Mouse (Mus musculus): ENCODE measurements at regions not wholly inside any gene's neighbourhood (a gene's known extent, or its start where the extent isn't known, plus 50 kb on each side); places are given as distances from the start of the nearest gene placed in this dataset.

GRCm38 (mm10) chr8:8938536-8938935 lies 248.2 kb upstream of the Arglu1 start:
- DNase-seq (ENCODE audit: low spot score): no peak
- Histone ChIP-seq H3K27ac (replicated peaks) (no peak overlapping the region), H3K36me3 (replicated peaks) (no peaks in the 10 kb centered on the region), H3K27me3 (replicated peaks; ENCODE audit: low read depth, poor library complexity, severe bottlenecking) (no peaks in the 10 kb centered on the region), H3K4me3 (no peak overlapping the region), H3K9me3 (no peaks in the 10 kb centered on the region), H3K4me1 (peaks cover 5% of the 10 kb centered on the region)
- 87% methylated on average over 7 of the region's 7 CpGs for WGBS

- H3K36me3 ChIP-seq (replicated peaks): no peaks in the 10 kb centered on the region
- WGBS: 79% methylated on average over 3 of the region's 3 CpGs
Measured at GRCm38 (mm10) chr8:8932466-8932865, 242.1 kb upstream of the Arglu1 start.

GRCm38 (mm10) chr8:8931746-8932145 lies 241.4 kb upstream of the Arglu1 start:
- no peaks in the 10 kb centered on the region for H3K9me3 ChIP-seq
- no peak overlapping the region for H3K4me3 ChIP-seq
- WGBS: 82% methylated on average over 6 of the region's 6 CpGs
- H3K27me3 ChIP-seq (replicated peaks; ENCODE audit: low read depth, poor library complexity, severe bottlenecking): no peaks in the 10 kb centered on the region
- H3K36me3 ChIP-seq (replicated peaks): no peaks in the 10 kb centered on the region
- peaks cover 7% of the 10 kb centered on the region for H3K4me1 ChIP-seq
- no peak overlapping the region for H3K27ac ChIP-seq (replicated peaks)
- DNase-seq (ENCODE audit: low spot score): no peak

More at GRCm38 (mm10) chr8:8932466-8932865, 242.1 kb upstream of the Arglu1 start:
- no peak overlapping the region for H3K4me3 ChIP-seq
- no peak overlapping the region; the same call in 1 of the 2 replicates for H3K27ac ChIP-seq (replicated peaks)
- no peaks in the 10 kb centered on the region for H3K27me3 ChIP-seq (replicated peaks; ENCODE audit: low read depth, poor library complexity, severe bottlenecking)
- no peak for DNase-seq (ENCODE audit: low spot score)
- peaks cover 7% of the 10 kb centered on the region for H3K4me1 ChIP-seq
- no peaks in the 10 kb centered on the region for H3K9me3 ChIP-seq

GRCm38 (mm10) chr8:8928074-8928862 lies 237.9 kb upstream of the Arglu1 start:
- H3K27me3 ChIP-seq (replicated peaks; ENCODE audit: low read depth, poor library complexity, severe bottlenecking): no peaks in the 10 kb centered on the region
- WGBS: 87% methylated on average over 18 of the region's 18 CpGs

DNA sequence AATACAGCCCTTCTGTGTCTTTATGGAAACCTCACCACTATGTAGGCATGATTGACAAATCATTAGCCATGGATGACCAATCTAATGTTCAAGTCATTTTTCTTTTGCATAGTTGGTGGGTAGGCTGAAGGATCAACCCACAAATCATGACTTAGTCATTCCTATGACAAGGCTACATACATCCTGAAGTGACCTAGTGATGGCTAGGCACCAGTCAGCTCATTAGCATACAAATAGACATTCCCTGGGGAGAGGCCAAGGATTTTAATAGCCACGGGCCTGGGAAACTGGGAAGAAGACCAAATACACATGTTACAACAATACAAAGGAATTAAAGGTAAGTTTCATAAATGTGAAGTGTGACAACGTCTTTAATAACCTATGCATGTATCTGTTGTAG lies 231.1 kb upstream of the Arglu1 start:
- 61% methylated on average over 2 of the region's 2 CpGs for WGBS
- Histone ChIP-seq H3K9me3 (no peaks in the 10 kb centered on the region), H3K36me3 (replicated peaks) (no peaks in the 10 kb centered on the region), H3K4me3 (no peak overlapping the region), H3K27ac (replicated peaks) (no peak overlapping the region), H3K4me1 (peaks cover 13% of the 10 kb centered on the region), H3K27me3 (replicated peaks; ENCODE audit: low read depth, poor library complexity, severe bottlenecking) (no peaks in the 10 kb centered on the region)
- DNase-seq (ENCODE audit: low spot score): no peak

More at GRCm38 (mm10) chr8:8928074-8928862, 237.9 kb upstream of the Arglu1 start:
- Histone ChIP-seq H3K9me3 (no peaks in the 10 kb centered on the region), H3K4me1 (peaks cover 7% of the 10 kb centered on the region), H3K27ac (replicated peaks) (no peak overlapping the region), H3K4me3 (no peak overlapping the region), H3K36me3 (replicated peaks) (no peaks in the 10 kb centered on the region)
- DNase-seq (ENCODE audit: low spot score): no peak

DNA sequence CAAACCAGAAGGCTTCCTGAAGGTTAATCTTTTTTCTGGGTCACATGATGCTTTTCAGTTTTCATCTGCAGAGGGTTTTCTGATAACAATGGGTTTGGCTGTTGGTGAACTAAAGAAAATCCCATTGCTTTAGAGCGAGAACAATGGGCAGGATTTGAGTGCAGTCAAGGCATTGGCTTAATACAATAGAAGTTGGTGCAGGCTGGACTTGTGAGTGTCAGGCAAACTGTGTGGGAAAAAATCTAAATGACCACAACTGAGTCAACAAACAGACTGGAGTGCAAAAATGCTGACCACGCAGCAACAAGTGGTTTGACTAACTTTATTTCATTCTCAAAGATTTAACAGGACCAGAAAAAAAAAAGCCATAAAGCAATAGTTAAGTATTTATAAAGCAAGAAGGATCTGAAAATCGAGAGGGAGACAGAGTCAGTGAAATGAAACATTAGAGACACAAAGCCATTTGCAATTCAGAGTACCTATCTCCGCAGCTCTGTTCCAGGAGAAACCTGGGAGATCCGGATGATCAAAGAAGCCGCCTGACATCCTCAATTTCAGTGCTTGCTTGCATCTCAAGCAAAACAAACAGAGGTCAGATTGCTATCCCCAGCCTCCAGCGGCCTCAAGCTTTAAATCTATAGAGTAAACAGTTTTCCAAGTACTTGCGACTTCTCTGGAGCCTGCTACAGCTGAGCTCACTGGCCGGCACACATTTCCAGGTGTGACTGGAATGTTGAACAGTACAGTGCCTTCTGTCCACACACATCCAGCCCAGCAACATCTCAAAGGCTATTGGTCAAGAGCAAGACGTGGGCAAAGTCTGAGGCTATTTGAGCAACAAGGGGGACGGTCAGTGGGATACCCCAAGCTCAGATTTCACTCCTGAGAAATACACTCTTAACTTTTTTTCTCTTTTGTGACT lies 229.5 kb upstream of the Arglu1 start:
- Histone ChIP-seq H3K4me3 (no peak overlapping the region), H3K27me3 (replicated peaks; ENCODE audit: low read depth, poor library complexity, severe bottlenecking) (no peaks in the 10 kb centered on the region), H3K4me1 (peaks cover 13% of the 10 kb centered on the region), H3K36me3 (replicated peaks) (no peaks in the 10 kb centered on the region), H3K9me3 (peaks cover 7% of the 10 kb centered on the region), H3K27ac (replicated peaks) (peak overlapping the region; percentile 20)
- WGBS: 24% methylated on average over 11 of the region's 11 CpGs
- DNase-seq (ENCODE audit: low spot score): peak; percentile 23

- H3K4me3 ChIP-seq: no peak overlapping the region
- peak overlapping the region; percentile 24; the same call in 1 of the 2 replicates for H3K27ac ChIP-seq (replicated peaks)
- H3K4me1 ChIP-seq: peaks cover 13% of the 10 kb centered on the region
- DNase-seq (ENCODE audit: low spot score): no peak
- WGBS: 72% methylated on average over 9 of the region's 9 CpGs
- no peaks in the 10 kb centered on the region for H3K36me3 ChIP-seq (replicated peaks)
- no peaks in the 10 kb centered on the region for H3K27me3 ChIP-seq (replicated peaks; ENCODE audit: low read depth, poor library complexity, severe bottlenecking)
- H3K9me3 ChIP-seq: peaks cover 13% of the 10 kb centered on the region
Measured at GRCm38 (mm10) chr8:8919040-8919439, 228.7 kb upstream of the Arglu1 start.

- Histone ChIP-seq H3K27me3 (replicated peaks; ENCODE audit: low read depth, poor library complexity, severe bottlenecking) (no peaks in the 10 kb centered on the region), H3K9me3 (no peaks in the 10 kb centered on the region), H3K4me1 (no peaks in the 10 kb centered on the region), H3K27ac (replicated peaks) (no peak overlapping the region), H3K4me3 (no peak overlapping the region), H3K36me3 (replicated peaks) (no peaks in the 10 kb centered on the region)
- DNase-seq (ENCODE audit: low spot score): no peak
- WGBS: 76% methylated on average over 7 of the region's 7 CpGs
Measured at GRCm38 (mm10) chr8:8907478-8908165, 217.3 kb upstream of the Arglu1 start.

DNA sequence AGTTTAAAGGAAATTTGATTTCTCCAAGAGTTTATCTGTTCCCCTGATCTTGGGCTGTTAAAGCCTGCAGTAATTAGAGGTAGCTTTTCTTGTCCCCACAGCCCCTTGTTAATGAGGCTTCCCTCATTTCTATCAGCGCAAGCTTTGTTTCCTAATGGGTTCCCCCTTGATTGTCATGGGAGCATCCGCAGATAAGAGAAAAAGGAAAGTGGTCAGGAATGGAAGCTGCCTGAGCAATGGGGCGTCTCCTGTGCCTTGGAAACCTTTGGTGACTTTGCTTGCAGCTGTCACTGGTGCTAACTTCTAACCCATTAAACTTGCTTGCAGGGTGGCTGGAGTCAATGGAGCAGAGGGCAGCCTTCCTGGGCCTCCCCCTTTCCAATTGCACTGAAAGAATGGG lies 202.7 kb upstream of the Arglu1 start:
- no peak overlapping the region for H3K27ac ChIP-seq (replicated peaks)
- no peaks in the 10 kb centered on the region for H3K4me1 ChIP-seq
- DNase-seq (ENCODE audit: low spot score): no peak
- no peaks in the 10 kb centered on the region for H3K36me3 ChIP-seq (replicated peaks)
- H3K4me3 ChIP-seq: no peak overlapping the region
- 0 out of 2 replicates have a peak, but pooled peaks cover 4% of the 10 kb centered on the region for H3K27me3 ChIP-seq (replicated peaks; ENCODE audit: low read depth, poor library complexity, severe bottlenecking)
- H3K9me3 ChIP-seq: no peaks in the 10 kb centered on the region
- WGBS: 46% methylated on average over 3 of the region's 3 CpGs

DNA sequence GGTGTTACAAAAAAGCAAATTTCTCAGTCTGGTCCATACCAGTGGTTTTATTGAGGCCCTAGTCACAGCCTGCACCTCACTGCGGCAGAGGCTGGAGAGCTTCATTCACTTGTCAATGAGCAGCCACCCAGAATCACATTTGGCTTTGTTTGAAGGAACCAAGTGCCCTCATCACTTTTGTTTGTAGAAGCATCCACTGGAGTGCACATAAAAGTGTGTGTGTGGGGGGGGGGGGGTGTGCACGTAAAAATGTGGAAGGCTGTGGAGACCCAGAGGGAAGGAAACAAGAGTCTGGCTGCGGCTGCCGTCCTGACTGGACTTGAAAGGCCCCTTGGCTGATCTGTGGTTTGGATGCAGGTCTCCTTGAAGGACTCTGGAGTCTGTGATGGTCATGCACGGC lies 187.0 kb upstream of the Arglu1 start:
- H3K27ac ChIP-seq (replicated peaks): peak overlapping the region; percentile 48; the same call in 1 of the 2 replicates
- H3K36me3 ChIP-seq (replicated peaks): no peaks in the 10 kb centered on the region
- H3K27me3 ChIP-seq (replicated peaks; ENCODE audit: low read depth, poor library complexity, severe bottlenecking): peaks cover 17% of the 10 kb centered on the region
- H3K4me1 ChIP-seq: peaks cover 14% of the 10 kb centered on the region
- no peaks in the 10 kb centered on the region for H3K9me3 ChIP-seq
- 56% methylated on average over 5 of the region's 5 CpGs for WGBS
- no peak overlapping the region for H3K4me3 ChIP-seq
- DNase-seq (ENCODE audit: low spot score): no peak

DNA sequence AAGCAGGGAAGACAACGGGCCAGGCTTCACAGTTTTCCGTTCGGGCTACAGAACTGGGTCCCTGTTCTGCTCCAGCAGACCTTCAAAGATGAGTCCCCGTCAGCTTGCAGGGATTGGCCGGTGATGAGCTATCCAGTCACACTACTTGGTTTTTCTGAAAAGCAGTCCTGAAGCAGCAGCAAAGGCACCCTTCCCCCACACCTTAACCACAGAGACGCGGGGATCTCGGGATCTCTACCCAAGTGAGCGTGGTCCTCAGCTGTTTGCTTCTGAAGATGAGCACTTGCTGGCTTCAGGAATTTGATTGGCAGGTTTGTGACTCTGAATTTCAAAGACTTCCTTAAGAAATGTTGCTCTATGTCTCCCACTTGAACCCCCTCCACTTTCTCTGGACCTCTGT lies 186.6 kb upstream of the Arglu1 start:
- H3K27ac ChIP-seq (replicated peaks): no peak overlapping the region

DNA sequence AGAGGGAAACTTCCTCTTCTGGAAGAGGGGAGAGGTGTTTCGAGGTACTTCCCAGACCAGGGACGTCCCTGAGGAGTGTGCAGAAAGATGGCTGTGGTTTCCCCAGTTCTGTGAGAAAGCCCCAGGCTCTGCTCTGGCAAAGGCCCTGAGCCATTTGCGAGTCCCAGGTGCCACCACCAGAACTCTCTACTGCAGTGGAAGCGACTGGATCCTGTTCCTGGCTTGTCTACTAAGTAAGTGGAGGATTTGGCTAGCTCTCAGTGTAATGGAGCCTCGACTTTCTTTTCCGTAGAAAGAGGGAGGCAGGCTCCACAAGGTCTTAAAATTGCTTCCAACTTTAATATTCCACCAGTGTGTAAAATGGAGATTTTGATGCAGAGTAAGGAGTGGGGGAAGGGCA lies 186.1 kb upstream of the Arglu1 start:
- 81% methylated on average over 6 of the region's 6 CpGs for WGBS
- no peak for DNase-seq (ENCODE audit: low spot score)
- Histone ChIP-seq H3K4me3 (no peak overlapping the region), H3K27ac (replicated peaks) (no peak overlapping the region), H3K36me3 (replicated peaks) (no peaks in the 10 kb centered on the region), H3K27me3 (replicated peaks; ENCODE audit: low read depth, poor library complexity, severe bottlenecking) (peaks cover 25% of the 10 kb centered on the region), H3K4me1 (peaks cover 17% of the 10 kb centered on the region), H3K9me3 (no peaks in the 10 kb centered on the region)

More for the DNA sequence above, 186.6 kb upstream of the Arglu1 start:
- H3K27me3 ChIP-seq (replicated peaks; ENCODE audit: low read depth, poor library complexity, severe bottlenecking): peaks cover 21% of the 10 kb centered on the region
- H3K36me3 ChIP-seq (replicated peaks): no peaks in the 10 kb centered on the region
- H3K4me1 ChIP-seq: peaks cover 14% of the 10 kb centered on the region
- WGBS: 42% methylated on average over 9 of the region's 9 CpGs
- no peak for DNase-seq (ENCODE audit: low spot score)
- H3K9me3 ChIP-seq: no peaks in the 10 kb centered on the region
- no peak overlapping the region for H3K4me3 ChIP-seq

All from embryonic facial prominence, embryonic 10.5 days (tissue).